Mouse (Mus musculus): Measurements from ENCODE around the gene Sart3.

Sart3 gene

GRCm38 (mm10) chr5:113799691-113800090 lies 27.4 kb upstream of the Sart3 start:
- POLR2A ChIA-PET, result interaction anchor here in 3 of 4 experiments (0.6 to 1.9 kb wide), 16 partner anchors 9 to 672 kb away, joined by 3 to 12 read pairs (median 3); no protein-coding TSS in a partner anchor
- CTCF ChIA-PET, result interaction anchor here (0.5 to 2.2 kb wide), 22 partner anchors 11 to 734 kb away, joined by 3 to 12 read pairs (median 4); partner anchors contain the start of gene Coro1c (in 1 of the 4)

DNA sequence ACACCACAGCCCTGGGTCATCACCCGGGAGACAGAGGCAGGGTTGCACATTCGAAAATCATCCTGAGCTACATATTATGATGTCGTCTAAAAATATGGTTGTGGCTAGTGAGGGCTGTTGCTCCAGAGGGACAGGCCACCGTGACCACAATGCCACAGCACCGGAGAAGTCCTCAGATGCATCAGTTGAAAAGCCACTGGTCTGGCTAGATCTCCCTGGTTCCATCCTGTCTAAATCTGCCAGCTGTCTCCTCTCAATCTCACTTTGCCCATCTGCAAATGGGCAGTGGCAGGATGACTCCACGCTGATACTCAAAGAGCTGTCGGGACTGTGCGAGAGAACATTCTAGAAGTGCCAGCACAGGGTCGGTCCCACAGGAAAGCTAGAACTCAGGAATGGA lies 26.2 kb upstream of the Sart3 start:
- POLR2A ChIA-PET, result interaction anchor here in 2 of 4 experiments (0.7 to 1.3 kb wide), 2 partner anchors 119 to 149 kb away, joined by 3 to 8 read pairs; no protein-coding TSS in a partner anchor
- CTCF ChIA-PET, result interaction anchor here in 2 of 4 experiments (0.5 to 1.2 kb wide), 3 partner anchors 25 to 114 kb away, joined by 3 to 4 read pairs (median 3); no protein-coding TSS in a partner anchor

GRCm38 (mm10) chr5:113797149-113797882 lies 25.0 kb upstream of the Sart3 start:
- ChIA-PET POLR2A (interaction anchor here in 3 of 4 experiments (0.6 to 4.6 kb wide), 9 partner anchors 14 to 1244 kb away, joined by 3 to 22 read pairs (median 3); partner anchors contain the start of genes Coro1c (in 1 of the 3), Iscu (in 1 of the 3) and Sart3 (in 1 of the 3)), CTCF (interaction anchor here in 3 of 4 experiments (0.7 to 1.2 kb wide), 6 partner anchors 14 to 250 kb away, joined by 3 read pairs; partner anchors contain the start of genes Iscu (in 1 of the 3) and Sart3 (in 1 of the 3))

- POLR2A ChIA-PET, result interaction anchor here in 3 of 4 experiments (0.6 to 4.6 kb wide), 10 partner anchors 18 to 144 kb away, joined by 3 to 22 read pairs (median 3); partner anchors contain the start of genes Iscu (in 2 of the 3), Coro1c (in 1 of the 3) and Sart3 (in 1 of the 3)
- CTCF ChIA-PET, result interaction anchor here (0.5 to 1.3 kb wide), 9 partner anchors 15 to 250 kb away, joined by 3 read pairs; partner anchors contain the start of genes Iscu (in 2 of the 4) and Sart3 (in 1 of the 4)
These were observed 24.3 kb upstream of the Sart3 start for GRCm38 (mm10) chr5:113796401-113797148.

GRCm38 (mm10) chr5:113791197-113792095 lies 19.1 kb upstream of the Sart3 start:
- ChIA-PET CTCF (interaction anchor here in 2 of 4 experiments (0.6 to 1.0 kb wide), 2 partner anchors 10 to 18 kb away, joined by 3 to 4 read pairs; no protein-coding TSS in a partner anchor), POLR2A (no interaction called here)

GRCm38 (mm10) chr5:113790453-113791196 lies 18.3 kb upstream of the Sart3 start:
- ChIA-PET CTCF (interaction anchor here in 2 of 4 experiments (0.6 to 1.0 kb wide), 2 partner anchors 9 to 17 kb away, joined by 3 to 4 read pairs; no protein-coding TSS in a partner anchor), POLR2A (interaction anchor here in 1 of 4 experiments (0.5 kb wide), 1 partner anchor 9 kb away, joined by 3 read pairs; the partner anchor contains the start of gene Tmem119)

DNA sequence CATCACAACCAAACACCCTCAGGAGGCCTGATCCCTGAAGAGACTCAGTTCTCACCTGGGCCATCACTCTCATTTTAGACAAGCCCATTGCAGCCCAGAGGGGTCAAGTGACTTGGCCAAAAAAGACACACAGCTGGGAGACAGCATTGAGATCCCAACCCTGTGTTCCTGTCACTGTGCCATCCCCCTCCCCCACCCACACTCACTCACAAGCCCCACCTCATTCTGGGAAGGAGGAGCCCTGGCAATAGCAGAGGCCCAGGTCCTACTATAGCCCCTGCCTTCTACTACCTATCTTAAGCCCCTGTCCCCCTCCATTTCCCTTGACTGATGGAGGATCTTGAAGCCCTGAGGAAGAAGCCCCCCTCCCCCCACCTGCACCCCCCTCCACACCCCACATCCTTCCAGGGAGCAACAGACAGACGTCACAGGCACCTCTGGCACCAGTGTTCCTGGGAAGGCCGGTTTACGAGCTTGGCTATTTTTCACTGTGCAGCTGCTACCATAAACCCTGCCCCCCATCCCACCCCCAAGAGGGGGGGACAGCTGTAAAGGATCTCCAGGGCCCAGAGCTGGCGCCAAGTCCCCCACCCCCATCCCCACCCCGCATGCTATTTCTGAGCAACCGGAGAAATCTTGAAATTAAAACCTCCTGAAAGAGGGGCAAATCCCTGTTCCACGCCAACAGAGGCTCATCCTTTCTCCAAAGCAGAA lies 16.9 kb upstream of the Sart3 start:
- POLR2A ChIA-PET, result interaction anchor here in 3 of 4 experiments (0.5 to 2.1 kb wide), 8 partner anchors 11 to 271 kb away, joined by 3 to 6 read pairs (median 3); partner anchors contain the start of genes Iscu (in 1 of the 3), Sart3 (in 1 of the 3) and Tmem119 (in 1 of the 3)

DNA sequence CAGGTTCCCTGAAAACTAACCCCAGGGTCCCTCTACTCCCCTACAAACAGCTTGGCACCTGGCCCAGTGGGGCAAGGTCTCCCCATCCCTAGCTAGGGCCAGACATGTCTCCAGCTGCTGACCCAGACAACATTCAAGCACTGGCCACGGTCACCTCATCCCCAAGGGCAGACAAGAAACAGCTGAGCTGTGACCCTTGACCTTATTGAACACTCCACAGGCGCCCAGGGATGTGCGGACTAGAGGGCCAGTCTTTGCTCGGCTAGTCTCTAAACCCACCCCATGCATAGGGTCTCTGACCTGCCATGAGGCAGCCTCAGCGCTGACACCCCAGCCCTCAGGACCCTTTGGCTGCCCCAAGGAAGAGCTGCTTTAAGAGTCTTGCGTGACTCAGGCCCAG lies 16.3 kb upstream of the Sart3 start:
- POLR2A ChIA-PET, result interaction anchor here in 3 of 4 experiments (0.6 to 2.1 kb wide), 8 partner anchors 11 to 255 kb away, joined by 3 to 6 read pairs (median 3); partner anchors contain the start of genes Iscu (in 1 of the 3), Sart3 (in 1 of the 3) and Tmem119 (in 1 of the 3)

More for the DNA sequence above, 16.9 kb upstream of the Sart3 start:
- CTCF ChIA-PET, result interaction anchor here in 2 of 4 experiments (0.7 to 1.2 kb wide), 4 partner anchors 11 to 416 kb away, joined by 3 read pairs; partner anchors contain the start of genes Iscu (in 1 of the 2), Sart3 (in 1 of the 2) and Tmem119 (in 1 of the 2)

GRCm38 (mm10) chr5:113786985-113787384 lies 14.7 kb upstream of the Sart3 start:
- CTCF ChIA-PET, result interaction anchor here in 1 of 4 experiments (1.5 kb wide), 1 partner anchor 39 kb away, joined by 3 read pairs; no protein-coding TSS in a partner anchor
- POLR2A ChIA-PET, result interaction anchor here in 1 of 4 experiments (1.4 kb wide), 1 partner anchor 13 kb away, joined by 4 read pairs; the partner anchor contains the start of gene Tmem119

More for the DNA sequence above, 16.3 kb upstream of the Sart3 start:
- CTCF ChIA-PET, result interaction anchor here in 2 of 4 experiments (0.6 to 1.2 kb wide), 5 partner anchors 12 to 415 kb away, joined by 3 to 6 read pairs (median 3); partner anchors contain the start of genes Iscu (in 1 of the 2), Sart3 (in 1 of the 2) and Tmem119 (in 1 of the 2)

- POLR2A ChIA-PET, result interaction anchor here in 3 of 4 experiments (0.5 to 4.3 kb wide), 12 partner anchors 9 to 146 kb away, joined by 3 to 37 read pairs (median 3); partner anchors contain the start of genes Iscu (in 2 of the 3), Sart3 (in 2 of the 3), Tmem119 (in 2 of the 3) and Ficd (in 1 of the 3)
- CTCF ChIA-PET, result interaction anchor here in 3 of 4 experiments (1.1 to 2.5 kb wide), 11 partner anchors 10 to 153 kb away, joined by 3 to 15 read pairs (median 4); partner anchors contain the start of gene Iscu (in 1 of the 3)
These were observed 11.8 kb upstream of the Sart3 start for GRCm38 (mm10) chr5:113784104-113784503.

DNA sequence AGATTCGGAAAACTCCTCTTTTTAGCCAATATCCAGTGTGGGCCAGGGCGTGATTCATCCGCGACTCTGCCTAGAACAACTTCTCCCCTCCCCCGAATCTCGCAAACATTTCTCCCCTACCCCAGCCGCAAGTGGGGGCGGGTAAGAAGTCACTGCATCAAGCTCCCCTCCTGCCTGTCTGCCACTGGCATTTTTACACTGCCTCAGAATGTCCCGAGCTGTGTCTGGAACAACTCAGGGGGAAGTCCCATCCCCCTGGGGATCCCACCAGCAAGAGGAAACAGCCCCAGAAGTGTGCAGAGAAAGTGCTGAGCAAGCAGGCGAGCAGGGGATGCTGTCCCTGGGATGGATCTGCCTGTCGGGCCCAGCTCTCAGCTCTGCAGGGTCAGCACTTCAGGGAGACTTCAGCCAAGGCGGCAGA lies 11.3 kb upstream of the Sart3 start:
- ChIA-PET CTCF (interaction anchor here in 3 of 4 experiments (1.1 to 2.5 kb wide), 11 partner anchors 10 to 153 kb away, joined by 3 to 15 read pairs (median 6); partner anchors contain the start of gene Iscu (in 1 of the 3)), POLR2A (interaction anchor here in 3 of 4 experiments (0.5 to 4.3 kb wide), 11 partner anchors 8 to 77 kb away, joined by 3 to 37 read pairs (median 4); partner anchors contain the start of genes Iscu (in 2 of the 3), Sart3 (in 2 of the 3), Tmem119 (in 2 of the 3) and Ficd (in 1 of the 3))

GRCm38 (mm10) chr5:113782624-113783023 lies 10.3 kb upstream of the Sart3 start:
- ChIA-PET CTCF (interaction anchor here in 3 of 4 experiments (0.7 to 2.5 kb wide), 5 partner anchors 9 to 62 kb away, joined by 4 to 7 read pairs (median 6); no protein-coding TSS in a partner anchor), POLR2A (interaction anchor here in 2 of 4 experiments (1.0 to 4.3 kb wide), 5 partner anchors 10 to 507 kb away, joined by 3 to 37 read pairs (median 8); partner anchors contain the start of genes Iscu (in 2 of the 2), Sart3 (in 2 of the 2), Coro1c (in 1 of the 2) and Tmem119 (in 1 of the 2))

GRCm38 (mm10) chr5:113781875-113782274 lies 9.6 kb upstream of the Sart3 start:
- CTCF ChIA-PET, result interaction anchor here (0.6 to 2.5 kb wide), 8 partner anchors 8 to 691 kb away, joined by 3 to 7 read pairs (median 4); no protein-coding TSS in a partner anchor

GRCm38 (mm10) chr5:113781254-113781653 lies 8.9 kb upstream of the Sart3 start:
- ChIA-PET POLR2A (interaction anchor here in 3 of 4 experiments (0.6 to 4.3 kb wide), 3 partner anchors 8 to 194 kb away, joined by 3 to 37 read pairs (median 6); partner anchors contain the start of genes Iscu (in 1 of the 3) and Sart3 (in 1 of the 3)), CTCF (interaction anchor here (0.6 to 0.7 kb wide), 6 partner anchors 7 to 690 kb away, joined by 3 to 7 read pairs (median 4); no protein-coding TSS in a partner anchor)

More at GRCm38 (mm10) chr5:113781875-113782274, 9.6 kb upstream of the Sart3 start:
- POLR2A ChIA-PET, result interaction anchor here (0.6 to 4.3 kb wide), 6 partner anchors 9 to 506 kb away, joined by 3 to 37 read pairs (median 4); partner anchors contain the start of genes Iscu (in 2 of the 4), Sart3 (in 2 of the 4) and Coro1c (in 1 of the 4)

All from embryonic stem cell, embryonic (primary cell).